Mouse (Mus musculus): ENCODE data around the gene Hnrnph3.

The Hnrnph3 gene

DNA sequence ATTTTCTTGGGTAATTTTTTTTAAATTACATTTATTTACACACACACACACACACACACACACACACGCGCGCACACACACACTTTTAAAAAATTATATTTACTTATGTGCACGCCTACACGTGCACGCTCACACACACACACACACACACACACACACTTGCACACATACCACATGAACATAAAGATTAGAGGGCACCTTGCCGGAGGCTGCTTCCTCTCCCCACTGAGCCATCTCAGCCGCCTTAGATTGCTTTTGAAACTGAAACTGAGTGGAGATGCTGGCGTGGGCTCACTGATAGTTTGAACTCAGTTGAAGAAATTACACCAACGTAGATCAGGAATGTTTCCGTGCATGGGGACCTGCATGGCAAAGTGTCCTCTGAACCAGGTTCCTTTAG lies 39.9 kb downstream of the Hnrnph3 start:
- DNase-seq (ENCODE audit: low spot score): no peak

DNA sequence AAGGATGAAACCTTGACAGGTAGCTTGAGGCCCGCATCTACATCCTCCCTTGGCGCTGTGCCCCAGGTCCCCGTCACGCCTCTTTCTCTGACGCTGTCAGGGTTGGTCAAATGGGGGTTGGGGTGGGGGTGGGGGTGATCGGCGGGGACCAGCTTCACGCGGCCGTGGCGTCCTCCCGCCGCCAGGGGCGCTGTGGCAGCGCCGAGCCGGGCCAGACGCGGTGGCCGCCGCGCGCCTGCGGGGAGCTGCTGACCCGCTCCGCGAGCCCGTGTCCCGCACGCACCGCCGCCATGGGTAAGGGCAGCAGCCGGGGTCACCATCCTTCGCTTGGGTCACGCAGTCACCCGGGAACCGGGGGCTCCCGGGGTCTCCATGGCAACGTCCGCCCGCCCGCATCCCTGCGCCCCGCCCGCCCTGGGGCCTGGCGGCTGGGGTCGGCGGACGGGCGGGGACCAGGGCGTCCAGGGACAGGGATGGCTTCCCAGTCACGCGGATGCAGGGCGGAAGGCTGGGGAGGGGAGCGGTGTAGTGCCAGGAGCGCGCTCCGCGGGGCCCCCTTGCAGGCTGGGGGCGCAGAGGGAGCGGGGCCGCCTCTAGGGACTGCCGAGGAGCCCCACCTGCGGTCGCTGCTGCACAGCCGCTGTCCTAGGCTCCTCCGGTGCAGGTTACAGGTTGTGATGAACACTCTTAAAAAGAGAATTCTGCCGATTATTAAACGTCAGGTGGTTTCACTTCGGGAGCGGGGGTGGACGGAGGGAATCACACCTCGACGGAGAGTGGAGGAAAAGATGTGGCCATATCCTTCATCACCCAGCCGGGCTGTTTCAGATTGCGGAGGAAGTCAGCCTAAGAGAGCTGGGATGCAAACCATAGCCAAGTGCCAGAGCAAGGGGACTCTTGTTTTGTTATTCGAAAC lies 43.7 kb downstream of the Hnrnph3 start, which contains the start of gene Rufy2:
Gene Rufy2, plus strand, starts transcription at position 185 of the 916 bp plus-strand sequence.
- DNase-seq (ENCODE audit: low spot score): peak; percentile 50

DNA sequence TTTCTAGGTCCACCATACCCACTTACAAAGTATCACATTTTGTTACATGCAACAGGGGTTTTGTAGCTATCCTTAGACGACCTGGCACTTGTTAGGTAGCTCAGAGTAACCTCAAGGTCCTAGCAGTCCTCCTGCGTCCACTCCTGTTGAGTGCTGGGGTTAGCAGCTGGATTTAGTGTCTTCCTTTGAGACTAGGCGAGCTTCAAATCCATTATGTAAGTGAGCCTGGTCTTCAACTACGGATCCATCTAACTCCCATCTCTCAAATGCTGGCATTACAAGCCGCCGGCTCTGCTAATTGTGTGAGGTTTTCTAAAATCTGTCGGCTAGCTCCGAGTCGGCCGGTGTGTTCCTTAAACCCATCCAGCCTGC lies 44.4 kb downstream of the Hnrnph3 start:
- no peak for DNase-seq (ENCODE audit: low spot score)

DNA sequence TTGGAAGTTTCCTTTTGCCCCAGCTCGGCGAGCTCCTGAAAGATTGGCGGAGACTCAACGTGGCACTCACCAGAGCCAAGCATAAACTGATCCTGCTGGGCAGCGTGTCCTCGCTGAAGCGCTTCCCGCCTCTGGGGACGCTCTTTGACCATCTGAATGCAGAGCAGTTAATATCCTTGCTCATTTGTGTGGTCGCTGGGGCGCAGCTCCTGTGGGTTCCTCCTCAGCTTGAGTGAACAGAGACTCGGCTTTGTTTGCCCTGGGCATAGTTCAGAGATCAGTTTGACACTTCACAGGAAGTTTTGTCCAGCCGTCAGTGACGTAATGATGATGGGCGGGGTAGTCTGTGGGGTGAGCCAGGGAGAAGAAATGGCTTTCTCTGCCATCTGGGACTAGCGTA lies 52.2 kb downstream of the Hnrnph3 start:
- DNase-seq (ENCODE audit: low spot score): no peak

DNA sequence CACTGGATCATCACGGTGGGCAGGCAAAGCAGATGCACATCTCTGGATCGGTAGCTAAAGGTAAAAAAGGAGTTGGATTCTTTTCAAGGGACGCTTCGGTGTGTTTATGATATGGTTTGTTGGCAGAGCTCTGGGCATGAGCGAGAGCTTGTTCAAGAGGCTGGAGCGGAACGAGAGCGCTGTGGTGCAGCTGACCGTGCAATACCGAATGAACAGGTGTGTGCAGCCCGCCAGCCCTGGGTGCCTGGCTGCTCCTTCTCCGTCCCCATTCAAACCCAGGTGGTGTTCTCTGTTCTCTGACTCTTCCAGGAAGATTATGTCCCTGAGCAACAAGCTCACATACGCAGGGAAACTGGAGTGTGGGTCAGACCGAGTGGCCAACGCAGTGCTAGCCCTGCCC lies 57.7 kb downstream of the Hnrnph3 start:
- DNase-seq (ENCODE audit: low spot score): no peak

DNA sequence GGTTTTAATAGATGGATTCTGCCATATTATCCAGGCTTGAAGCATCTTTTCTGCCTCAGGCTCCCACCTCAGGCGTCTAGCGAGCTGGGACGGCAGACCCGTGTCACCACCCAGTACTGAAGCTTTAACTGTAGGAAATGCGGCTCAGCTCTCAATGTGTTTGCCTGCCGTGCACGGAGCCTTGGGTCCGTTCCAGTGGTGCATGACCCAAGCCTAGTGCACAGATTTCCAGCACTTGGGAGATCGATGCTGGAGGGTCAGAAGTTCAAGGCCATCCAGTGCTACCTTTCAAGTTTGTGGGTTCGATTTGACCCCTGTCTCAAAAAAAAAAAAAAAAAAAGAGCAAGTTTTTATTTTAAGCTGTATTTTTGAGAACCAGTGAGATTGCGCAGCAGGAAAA lies 58.2 kb downstream of the Hnrnph3 start:
- DNase-seq (ENCODE audit: low spot score): no peak
